Mouse (Mus musculus): Measurements from ENCODE around the gene Fam189a1. TPM values are rescaled to one million over a fixed set of nuclear protein-coding genes. Genes with fewer than 3 reads are reported as not detected.

Fam189a1 gene
- total and polyA plus RNA-seq, 3 experiments, result 0.10 TPM; not detected in 2

DNA sequence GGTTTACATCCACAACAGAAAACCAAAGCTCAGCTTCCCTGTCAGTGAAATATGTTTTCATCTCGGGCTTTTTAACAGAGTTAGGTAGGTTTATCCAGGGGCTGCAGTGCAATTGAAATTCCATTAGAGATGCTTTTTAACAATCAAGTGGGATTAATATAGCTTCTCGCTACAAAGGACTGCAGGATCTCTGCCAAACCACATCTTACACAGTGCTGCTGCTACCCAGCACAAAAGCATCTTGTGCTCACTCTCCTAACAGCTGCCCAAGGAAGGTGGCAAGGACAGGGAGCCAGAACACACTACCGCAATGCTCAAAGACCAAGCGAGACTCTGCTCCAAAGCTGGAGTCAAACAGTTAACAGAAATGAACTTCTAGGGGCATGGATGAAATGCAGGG is 219.4 kb downstream of the Fam189a1 start:
- no peak overlapping the region for H3K4me2 ChIP-seq (ENCODE audit: insufficient read depth, low read depth, poor library complexity, severe bottlenecking)
- no peaks in the 10 kb centered on the region for H3K9me3 ChIP-seq (replicated peaks; ENCODE audit: low read length)
- TF ChIP-seq NRF1 (IDR thresholded peaks at IDR 0.05; ENCODE audit: low read depth, low read length), result no peak
- no peak for TF ChIP-seq ZKSCAN1 (IDR thresholded peaks at IDR 0.05; ENCODE audit: borderline replicate concordance, low read depth, low read length)
- no peak for TF ChIP-seq MXI1 (IDR thresholded peaks at IDR 0.05; ENCODE audit: low read depth, low read length)
- no peak for TF ChIP-seq MAX (IDR thresholded peaks at IDR 0.05; ENCODE audit: low read length)
- TF ChIP-seq BHLHE40 (IDR thresholded peaks at IDR 0.05; ENCODE audit: low read depth, low read length), result no peak
- TF ChIP-seq HCFC1 (IDR thresholded peaks at IDR 0.05; ENCODE audit: low read depth, low read length), result no peak
- no peak for TF ChIP-seq RAD21 (IDR thresholded peaks at IDR 0.05; ENCODE audit: low read depth, low read length)
- no peak overlapping the region for H3K27ac ChIP-seq (ENCODE audit: insufficient read depth, low read depth)
- no peak overlapping the region for H3K4me3 ChIP-seq (replicated peaks in 1 of 3; ENCODE audit: low read depth in 2 of 3, low read length in 2 of 3, poor library complexity in 1 of 3)
- no peaks in the 10 kb centered on the region for H3K4me1 ChIP-seq (ENCODE audit: control insufficient read depth in 1 of 2, insufficient read depth in 2 of 2)
- no peaks in the 10 kb centered on the region for H3K36me3 ChIP-seq (replicated peaks in 1 of 2; ENCODE audit: control insufficient read depth in 1 of 2, insufficient read depth in 1 of 2, low read length in 1 of 2)
- H3K79me2 ChIP-seq (replicated peaks; ENCODE audit: control insufficient read depth, extremely low read depth, insufficient read depth, poor library complexity, severe bottlenecking), result no peaks in the 10 kb centered on the region
- in situ Hi-C loops (cut with MboI; ENCODE audit: low pct_ligation_motif_present, low pct_unique_long_range_greater_than_20kb, low sequenced_read_pairs) (no loop called here), dilution Hi-C loops (cut with MboI; ENCODE audit: extremely low pct_ligation_motif_present, extremely low pct_unique_long_range_greater_than_20kb, low sequenced_read_pairs) (no loop called here)
- H3K9ac ChIP-seq (ENCODE audit: insufficient read depth, low read depth), result no peak overlapping the region
- no peak for DNase-seq (ENCODE audit: extremely low read depth)
- peaks cover 42% of the 10 kb centered on the region for H3K27me3 ChIP-seq (replicated peaks)

DNA sequence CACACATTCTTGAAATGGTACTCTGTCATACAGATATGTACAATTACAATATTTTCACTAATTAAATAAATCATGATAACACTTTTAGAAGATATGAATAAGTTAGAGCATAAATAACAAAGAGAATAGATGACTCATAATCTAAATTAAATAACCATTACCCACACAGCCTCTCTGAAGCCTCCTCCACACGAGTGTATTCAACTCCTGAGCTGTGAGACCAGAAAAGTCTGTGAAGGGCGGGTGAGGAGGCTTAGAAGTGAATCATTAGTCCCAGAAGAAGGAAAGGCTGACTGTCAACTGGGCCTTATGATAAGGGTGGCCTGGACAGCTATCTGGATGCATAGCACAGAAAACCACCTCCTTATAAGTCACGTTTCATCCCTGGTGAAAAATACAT is 222.3 kb downstream of the Fam189a1 start:
- no peak for TF ChIP-seq USF1 (IDR thresholded peaks at IDR 0.05; ENCODE audit: low read depth, low read length)
- DNase-seq (ENCODE audit: extremely low read depth), result no peak
- no peaks in the 10 kb centered on the region for H3K4me1 ChIP-seq (ENCODE audit: control insufficient read depth in 1 of 2, insufficient read depth in 2 of 2)
- no peak overlapping the region for H3K4me2 ChIP-seq (ENCODE audit: insufficient read depth, low read depth, poor library complexity, severe bottlenecking)
- no peak overlapping the region for H3K9ac ChIP-seq (ENCODE audit: insufficient read depth, low read depth)
- in situ Hi-C loops (cut with MboI; ENCODE audit: low pct_ligation_motif_present, low pct_unique_long_range_greater_than_20kb, low sequenced_read_pairs) (no loop called here), dilution Hi-C loops (cut with MboI; ENCODE audit: extremely low pct_ligation_motif_present, extremely low pct_unique_long_range_greater_than_20kb, low sequenced_read_pairs) (no loop called here)
- H3K36me3 ChIP-seq (replicated peaks in 1 of 2; ENCODE audit: control insufficient read depth in 1 of 2, insufficient read depth in 1 of 2, low read length in 1 of 2), result no peaks in the 10 kb centered on the region
- H3K4me3 ChIP-seq (replicated peaks in 1 of 3; ENCODE audit: low read depth in 2 of 3, low read length in 2 of 3, poor library complexity in 1 of 3), result no peak overlapping the region
- H3K9me3 ChIP-seq (replicated peaks; ENCODE audit: low read length), result no peaks in the 10 kb centered on the region
- H3K27me3 ChIP-seq (replicated peaks), result peaks cover 39% of the 10 kb centered on the region
- no peak overlapping the region for H3K27ac ChIP-seq (ENCODE audit: insufficient read depth, low read depth)
- no peaks in the 10 kb centered on the region for H3K79me2 ChIP-seq (replicated peaks; ENCODE audit: control insufficient read depth, extremely low read depth, insufficient read depth, poor library complexity, severe bottlenecking)

DNA sequence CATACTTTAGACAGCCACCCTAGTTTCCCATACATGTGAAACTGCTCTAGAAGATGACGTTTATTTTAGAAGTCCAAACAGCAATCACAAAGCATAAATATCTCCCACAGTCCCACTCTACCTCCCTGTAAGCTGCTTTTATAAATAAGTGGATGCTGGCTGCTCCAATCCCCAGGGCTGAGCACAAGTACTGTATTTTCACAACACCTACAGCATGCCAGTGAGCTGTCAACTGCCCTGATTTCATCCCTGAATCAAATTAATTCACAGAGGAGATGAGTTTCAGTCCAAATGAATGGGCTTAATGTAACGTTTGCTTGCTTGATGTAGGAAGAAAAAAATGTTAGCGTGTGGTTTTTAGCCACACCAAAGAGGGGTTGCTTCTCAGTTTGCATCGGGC is 225.4 kb downstream of the Fam189a1 start:
- peaks cover 31% of the 10 kb centered on the region for H3K27me3 ChIP-seq (replicated peaks)
- no peak for DNase-seq (ENCODE audit: extremely low read depth)
- H3K27ac ChIP-seq (ENCODE audit: insufficient read depth, low read depth), result no peak overlapping the region
- H3K4me1 ChIP-seq (ENCODE audit: control insufficient read depth in 1 of 2, insufficient read depth in 2 of 2), result no peaks in the 10 kb centered on the region
- no peak overlapping the region for H3K4me3 ChIP-seq (replicated peaks in 1 of 3; ENCODE audit: low read depth in 2 of 3, low read length in 2 of 3, poor library complexity in 1 of 3)
- dilution Hi-C loops (cut with MboI; ENCODE audit: extremely low pct_ligation_motif_present, extremely low pct_unique_long_range_greater_than_20kb, low sequenced_read_pairs), result no loop called here
- H3K9ac ChIP-seq (ENCODE audit: insufficient read depth, low read depth), result no peak overlapping the region
- no peaks in the 10 kb centered on the region for H3K79me2 ChIP-seq (replicated peaks; ENCODE audit: control insufficient read depth, extremely low read depth, insufficient read depth, poor library complexity, severe bottlenecking)
- H3K4me2 ChIP-seq (ENCODE audit: insufficient read depth, low read depth, poor library complexity, severe bottlenecking), result no peak overlapping the region
- H3K9me3 ChIP-seq (replicated peaks; ENCODE audit: low read length), result no peaks in the 10 kb centered on the region
- TF ChIP-seq ETS1 (conservative IDR thresholded peaks at IDR 0.05; ENCODE audit: low read depth, low read length) (no peak), EP300 (IDR thresholded peaks at IDR 0.05; ENCODE audit: low read length) (no peak)
- H3K36me3 ChIP-seq (replicated peaks in 1 of 2; ENCODE audit: control insufficient read depth in 1 of 2, insufficient read depth in 1 of 2, low read length in 1 of 2), result no peaks in the 10 kb centered on the region
- in situ Hi-C loops (cut with MboI; ENCODE audit: low pct_ligation_motif_present, low pct_unique_long_range_greater_than_20kb, low sequenced_read_pairs), result no loop called here
